ENCODE assay signal across 8 mouse cellular contexts in genomic region chr10:78779527-78779926, GRCm38 (mm10). TPM values are rescaled to one million over a fixed set of nuclear protein-coding genes. Genes with fewer than 3 reads are reported as not detected.
DNase-seq lines count a peak whose midpoint lies in the region; ATAC-seq and TF ChIP-seq lines count a peak whose summit lies in the region.

No protein-coding gene starts in this region.

- no peak for TF ChIP-seq CTCF in lung, adult 2 months (IDR thresholded peaks at IDR 0.05; ENCODE audit: insufficient read depth, low read length)

- H3K27me3 ChIP-seq in intestine, embryonic 16.5 days (replicated peaks; ENCODE audit: control insufficient read depth, insufficient read depth, low read length): no peaks in the 10 kb centered on the region
- no peaks in the 10 kb centered on the region for H3K27me3 ChIP-seq in neural tube, embryonic 14.5 days (ENCODE audit: control insufficient read depth, insufficient read depth, low read length)

- no peak for ATAC-seq in intestine, embryonic 16.5 days
- ATAC-seq in neural tube, embryonic 14.5 days (ENCODE audit: low read depth): peak; percentile 16

- peak overlapping the region; percentile 59 for H3K4me3 ChIP-seq in lung, adult 2 months (replicated peaks; ENCODE audit: extremely low read depth, low read depth, low read length)
- peak overlapping the region; percentile 63 for H3K4me3 ChIP-seq in intestine, embryonic 16.5 days (ENCODE audit: low read length)
- H3K4me3 ChIP-seq in neural tube, embryonic 14.5 days (ENCODE audit: low read depth, low read length): peak overlapping the region; percentile 59

- H3K4me2 ChIP-seq in intestine, embryonic 16.5 days (ENCODE audit: low read depth, low read length): peak overlapping the region; percentile 99
- H3K4me2 ChIP-seq in neural tube, embryonic 14.5 days (ENCODE audit: low read depth, low read length): peak overlapping the region; percentile 98

- peak overlapping the region; percentile 74; the same call in 1 of the 2 replicates for H3K9ac ChIP-seq in intestine, embryonic 16.5 days (ENCODE audit: low read depth, low read length)
- peak overlapping the region; percentile 84 for H3K9ac ChIP-seq in neural tube, embryonic 14.5 days (replicated peaks; ENCODE audit: low read depth, low read length)

- DNase-seq in adrenal gland, adult 2 months: peak; percentile 1
- no peak for DNase-seq in adrenal gland, adult 8-10 months
- no peak for DNase-seq in lung, adult 2 months
- no peak for DNase-seq in lung, postnatal 25 days (ENCODE audit: low spot score)
- DNase-seq in urinary bladder, adult 2 months (ENCODE audit: low spot score): no peak
- no peak for DNase-seq in adrenal gland, postnatal 36 days

- no peaks in the 10 kb centered on the region for H3K9me3 ChIP-seq in intestine, embryonic 16.5 days (ENCODE audit: control insufficient read depth, low read length)
- H3K9me3 ChIP-seq in neural tube, embryonic 14.5 days (ENCODE audit: control insufficient read depth, low read length): no peaks in the 10 kb centered on the region

- TF ChIP-seq POLR2A in lung, adult 2 months (IDR thresholded peaks at IDR 0.05; ENCODE audit: borderline replicate concordance, extremely low read depth, low read depth, low read length): no peak

- no peaks in the 10 kb centered on the region for H3K4me1 ChIP-seq in lung, adult 2 months (ENCODE audit: control insufficient read depth, insufficient read depth, low read length)
- H3K4me1 ChIP-seq in intestine, embryonic 16.5 days (ENCODE audit: control insufficient read depth, insufficient read depth, low read length): peaks cover 4% of the 10 kb centered on the region
- peaks cover 8% of the 10 kb centered on the region; the same call in 1 of the 2 replicates for H3K4me1 ChIP-seq in neural tube, embryonic 14.5 days (ENCODE audit: control insufficient read depth, insufficient read depth, low read length)

- WGBS in lung, adult 2 months: 56% methylated on average over 9 of the region's 9 CpGs
- 52% methylated on average over 9 of the region's 9 CpGs for WGBS in intestine, embryonic 16.5 days
- 56% methylated on average over 9 of the region's 9 CpGs for whole genome bisulfite sequencing in neural tube, embryonic 14.5 days

- H3K36me3 ChIP-seq in intestine, embryonic 16.5 days (ENCODE audit: control insufficient read depth, insufficient read depth, low read length): no peaks in the 10 kb centered on the region
- no peaks in the 10 kb centered on the region for H3K36me3 ChIP-seq in neural tube, embryonic 14.5 days (ENCODE audit: control insufficient read depth, insufficient read depth, low read length)

- H3K27ac ChIP-seq in intestine, embryonic 16.5 days (ENCODE audit: low read length): no peak overlapping the region
- H3K27ac ChIP-seq in neural tube, embryonic 14.5 days (ENCODE audit: low read depth, low read length): no peak overlapping the region

RNA-seq across cellular contexts. Expression of gene Slc1a6, which starts 0.8 kb away (rescaled TPM):
- total RNA-seq in adrenal gland, adult 2 months (2021): under 1 TPM in 1 of 2 experiments, not detected in 1; 0.21 TPM
- polyA plus RNA-seq in adrenal gland, adult 2 months (2012; rRNA removed): 0.04 and 0.57 TPM in 2 replicates
- under 1 TPM in 3 of 4 experiments, not detected in 1; 0.13 to 0.77 (median 0.20) TPM for total RNA-seq in adrenal gland, adult 8-10 months (2022)
- polyA plus RNA-seq in lung, adult 2 months (2012; rRNA removed): 0.25 and 0.50 TPM in 2 replicates
- polyA plus RNA-seq in intestine, embryonic 16.5 days (2015; fragmentation: Nextera tagmentation; extraction: Ambion mirVana): 0.81 and 1.6 TPM in 2 replicates
- 10.3 and 10.8 TPM in 2 replicates for polyA plus RNA-seq in neural tube, embryonic 14.5 days (2014; fragmentation: Nextera tagmentation; extraction: Ambion mirVana)
- polyA plus RNA-seq in urinary bladder, adult 2 months (2012; rRNA removed): 1.3 and 1.4 TPM in 2 replicates
- not detected for total RNA-seq in adrenal gland, postnatal 36 days (2021)

RNA-seq across cellular contexts. Expression of gene Ccdc105, which starts 26.7 kb away (rescaled TPM):
- not detected for total RNA-seq in adrenal gland, adult 2 months (2021)
- 0.07 TPM in 1 of 2 replicates, not detected in the other for polyA plus RNA-seq in adrenal gland, adult 2 months (2012; rRNA removed)
- not detected for total RNA-seq in adrenal gland, adult 8-10 months (2022)
- polyA plus RNA-seq in lung, adult 2 months (2012; rRNA removed): not detected in 2 replicates
- polyA plus RNA-seq in intestine, embryonic 16.5 days (2015; fragmentation: Nextera tagmentation; extraction: Ambion mirVana): 0.12 TPM in 1 of 2 replicates, not detected in the other
- polyA plus RNA-seq in neural tube, embryonic 14.5 days (2014; fragmentation: Nextera tagmentation; extraction: Ambion mirVana): 0.20 and 0.40 TPM in 2 replicates
- 0.03 TPM in 1 of 2 replicates, not detected in the other for polyA plus RNA-seq in urinary bladder, adult 2 months (2012; rRNA removed)
- not detected for total RNA-seq in adrenal gland, postnatal 36 days (2021)
